Mouse (Mus musculus) E14TG2a.4 (cell line): ENCODE results near the gene Slc50a1.

Experiments
- H3K27me3 ChIP-seq: 2 replicates; pipeline ENCODE4 v1.6.1; 2014; ENCODE audit warnings: low read length, control low read depth; ENCODE audit not compliant: insufficient read depth
- H3K36me3 ChIP-seq: 2 replicates; pipeline ENCODE4 v1.6.1; 2014; ENCODE audit warnings: low read length, control low read depth; ENCODE audit not compliant: insufficient read depth
- H3K4me1 ChIP-seq: replicated peaks from 2 replicates; pipeline ENCODE4 v1.6.1; 2014; ENCODE audit warnings: low read depth, low read length, control low read depth
- H3K4me3 ChIP-seq: replicated peaks from 2 replicates; pipeline ENCODE4 v1.5.1; 2014; ENCODE audit warnings: mild to moderate bottlenecking, low read length
- H3K9me3 ChIP-seq: 2 replicates; pipeline ENCODE4 v1.6.1; 2014; ENCODE audit warnings: low read length, control low read depth
- CTCF ChIP-seq: conservative IDR thresholded peaks from 2 replicates; pipeline ENCODE4 v1.5.1; 2014; ENCODE audit warnings: low read length
- NANOG ChIP-seq: IDR thresholded peaks from 2 replicates; pipeline ENCODE4 v1.6.1; 2014; ENCODE audit warnings: borderline replicate concordance, low read length, mixed read lengths
- POU5F1 ChIP-seq: IDR thresholded peaks from 2 replicates; pipeline ENCODE4 v1.6.1; 2014; ENCODE audit warnings: low read length, borderline replicate concordance

Gene Slc50a1

DNA sequence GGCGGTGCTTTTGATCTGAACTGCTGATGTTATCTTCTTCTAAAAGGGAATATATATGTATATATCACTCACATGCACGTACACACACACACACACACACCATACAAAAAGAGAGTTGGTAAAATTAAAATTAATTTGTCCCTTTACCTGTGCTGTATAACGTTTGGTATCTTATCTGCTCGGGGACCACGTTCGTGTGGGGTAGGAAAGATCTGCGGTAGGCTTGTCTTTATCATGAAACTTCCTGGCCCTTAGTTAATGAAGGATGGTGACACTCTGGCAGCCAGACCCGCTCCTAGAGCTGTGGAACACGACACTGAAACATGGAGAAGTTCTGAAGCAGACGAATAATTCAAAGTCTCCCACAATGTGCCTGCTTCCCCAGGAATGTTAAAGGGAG lies 21.5 kb upstream of the Slc50a1 start:
- TF ChIP-seq NANOG (no peak), POU5F1 (no peak), CTCF (no peak)
- Histone ChIP-seq H3K4me1 (peaks cover 19% of the 10 kb centered on the region), H3K4me3 (no peak overlapping the region), H3K9me3 (no peaks in the 10 kb centered on the region), H3K27me3 (peaks cover 9% of the 10 kb centered on the region; the same call in 1 of the 2 replicates), H3K36me3 (no peaks in the 10 kb centered on the region)

DNA sequence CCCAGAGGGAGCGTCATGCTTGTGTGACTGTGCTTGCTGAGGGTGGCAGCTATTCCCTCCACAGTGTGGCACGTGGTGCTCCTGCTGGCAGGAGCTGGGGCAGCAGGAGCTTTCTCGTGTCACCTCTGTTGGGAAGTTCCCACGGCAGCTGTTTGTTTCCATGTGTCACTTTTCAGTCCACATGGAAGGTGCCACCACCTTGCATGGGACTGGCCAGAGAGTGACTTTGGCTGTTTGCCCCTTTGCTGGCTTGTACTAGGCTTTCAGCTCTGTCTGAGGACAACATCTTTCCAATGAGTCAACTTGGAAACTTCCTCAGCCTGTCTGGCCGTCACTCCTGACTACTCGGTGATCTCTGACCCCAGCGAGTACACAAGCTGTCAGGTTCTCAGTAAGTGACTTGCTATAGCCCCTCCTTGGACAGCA lies 18.1 kb upstream of the Slc50a1 start:
- H3K36me3 ChIP-seq, result no peaks in the 10 kb centered on the region
- TF ChIP-seq CTCF, result no peak
- no peak for TF ChIP-seq NANOG
- TF ChIP-seq POU5F1, result no peak
- peaks cover 9% of the 10 kb centered on the region for H3K27me3 ChIP-seq
- H3K9me3 ChIP-seq, result no peaks in the 10 kb centered on the region
- H3K4me3 ChIP-seq, result no peak overlapping the region
- peaks cover 52% of the 10 kb centered on the region for H3K4me1 ChIP-seq

DNA sequence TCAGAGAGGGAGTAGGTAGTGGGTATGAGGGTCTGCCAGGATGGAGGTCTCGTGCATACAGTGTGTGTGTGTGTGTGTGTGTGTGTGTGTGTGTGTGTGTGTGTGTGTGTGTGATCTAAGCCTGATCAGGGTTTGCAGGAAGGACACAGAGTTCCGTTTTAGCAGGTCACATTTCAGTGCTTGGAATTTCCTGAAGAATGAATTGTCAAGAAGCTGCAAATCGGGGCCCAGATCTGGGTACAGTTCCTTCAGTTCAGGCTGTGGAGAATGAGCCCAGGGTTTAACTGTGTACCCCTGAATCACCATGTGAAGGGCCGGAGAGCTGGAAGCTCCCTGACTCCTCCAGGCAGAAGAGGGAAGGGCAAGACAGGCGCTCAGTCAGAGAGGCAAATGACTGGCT lies 16.9 kb upstream of the Slc50a1 start:
- TF ChIP-seq NANOG, result no peak
- TF ChIP-seq CTCF, result no peak
- TF ChIP-seq POU5F1, result no peak
- H3K27me3 ChIP-seq, result peaks cover 9% of the 10 kb centered on the region
- H3K9me3 ChIP-seq, result no peaks in the 10 kb centered on the region
- H3K4me3 ChIP-seq, result 0 out of 2 replicates have a peak overlapping the region, but pooled peaks have one; percentile 41
- H3K4me1 ChIP-seq, result peaks cover 61% of the 10 kb centered on the region
- no peaks in the 10 kb centered on the region for H3K36me3 ChIP-seq

DNA sequence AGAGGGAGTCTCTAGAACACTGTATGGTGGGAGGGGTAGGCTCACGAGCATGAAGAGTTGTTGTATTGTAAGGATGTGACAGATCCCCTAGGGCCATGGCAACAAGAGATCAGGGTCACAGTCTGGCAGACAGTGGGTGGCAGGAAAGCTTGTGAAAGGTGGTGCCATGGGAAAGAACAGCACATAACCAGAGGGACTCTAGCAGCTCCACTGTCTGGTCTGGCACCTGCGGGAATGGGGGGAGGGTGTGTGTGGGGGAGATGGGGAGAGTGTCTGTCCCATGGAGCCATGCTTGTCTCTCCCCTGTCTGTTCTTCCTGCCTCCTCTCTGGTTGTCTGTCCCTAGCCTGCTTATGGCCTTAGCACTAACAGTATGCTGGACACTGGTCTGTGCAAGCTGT lies 15.2 kb upstream of the Slc50a1 start:
- TF ChIP-seq NANOG (no peak), POU5F1 (no peak), CTCF (no peak)
- H3K4me1 ChIP-seq, result peaks cover 79% of the 10 kb centered on the region
- H3K4me3 ChIP-seq, result peak overlapping the region; percentile 71
- no peaks in the 10 kb centered on the region for H3K36me3 ChIP-seq
- H3K27me3 ChIP-seq, result peaks cover 22% of the 10 kb centered on the region
- H3K9me3 ChIP-seq, result no peaks in the 10 kb centered on the region

DNA sequence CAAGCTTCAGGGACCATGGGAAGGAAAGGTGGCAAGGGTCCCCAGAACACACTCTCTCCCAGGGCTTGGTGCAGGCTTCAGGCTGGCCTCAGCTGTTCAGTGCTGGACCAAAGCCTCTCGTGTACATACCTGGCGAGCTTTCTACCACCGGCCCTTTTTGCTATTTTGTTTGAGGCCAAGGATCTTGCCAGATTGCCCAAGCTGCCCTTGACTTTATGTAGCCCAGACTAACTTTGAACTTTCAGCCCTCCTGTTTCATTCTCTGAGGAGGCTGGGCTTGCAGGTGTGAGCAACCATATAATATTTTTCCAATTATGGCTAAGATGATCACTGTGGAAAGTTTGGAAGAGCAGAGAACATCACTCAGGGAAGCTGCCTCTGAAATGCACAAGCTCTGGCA lies 13.9 kb upstream of the Slc50a1 start:
- TF ChIP-seq CTCF (no peak), NANOG (no peak), POU5F1 (no peak)
- Histone ChIP-seq H3K4me3 (no peak overlapping the region), H3K4me1 (peaks cover 89% of the 10 kb centered on the region), H3K36me3 (no peaks in the 10 kb centered on the region), H3K9me3 (no peaks in the 10 kb centered on the region), H3K27me3 (peaks cover 31% of the 10 kb centered on the region)

DNA sequence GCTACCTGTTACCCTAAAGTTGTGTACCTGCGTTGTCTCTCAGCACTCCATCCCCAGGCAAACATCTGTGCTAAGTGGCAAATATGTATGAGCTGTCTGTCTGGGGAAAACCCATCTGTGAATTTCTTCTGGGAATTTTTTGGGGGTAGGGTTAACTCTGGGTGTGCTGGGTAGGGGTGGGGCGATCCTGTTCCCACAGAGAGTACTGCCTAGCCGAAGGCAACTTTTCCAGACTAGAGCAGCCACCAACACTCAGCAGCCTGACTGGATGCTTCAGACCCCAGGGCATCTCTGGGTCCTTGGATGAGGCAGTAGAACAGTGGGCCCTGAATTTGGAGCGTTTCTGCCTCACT lies 11.9 kb upstream of the Slc50a1 start:
- H3K36me3 ChIP-seq, result no peaks in the 10 kb centered on the region
- H3K4me3 ChIP-seq, result peak overlapping the region; percentile 45; the same call in 1 of the 2 replicates
- H3K9me3 ChIP-seq, result no peaks in the 10 kb centered on the region
- TF ChIP-seq CTCF (no peak), NANOG (no peak)
- H3K27me3 ChIP-seq, result peaks cover 42% of the 10 kb centered on the region
- H3K4me1 ChIP-seq, result peaks cover 94% of the 10 kb centered on the region

DNA sequence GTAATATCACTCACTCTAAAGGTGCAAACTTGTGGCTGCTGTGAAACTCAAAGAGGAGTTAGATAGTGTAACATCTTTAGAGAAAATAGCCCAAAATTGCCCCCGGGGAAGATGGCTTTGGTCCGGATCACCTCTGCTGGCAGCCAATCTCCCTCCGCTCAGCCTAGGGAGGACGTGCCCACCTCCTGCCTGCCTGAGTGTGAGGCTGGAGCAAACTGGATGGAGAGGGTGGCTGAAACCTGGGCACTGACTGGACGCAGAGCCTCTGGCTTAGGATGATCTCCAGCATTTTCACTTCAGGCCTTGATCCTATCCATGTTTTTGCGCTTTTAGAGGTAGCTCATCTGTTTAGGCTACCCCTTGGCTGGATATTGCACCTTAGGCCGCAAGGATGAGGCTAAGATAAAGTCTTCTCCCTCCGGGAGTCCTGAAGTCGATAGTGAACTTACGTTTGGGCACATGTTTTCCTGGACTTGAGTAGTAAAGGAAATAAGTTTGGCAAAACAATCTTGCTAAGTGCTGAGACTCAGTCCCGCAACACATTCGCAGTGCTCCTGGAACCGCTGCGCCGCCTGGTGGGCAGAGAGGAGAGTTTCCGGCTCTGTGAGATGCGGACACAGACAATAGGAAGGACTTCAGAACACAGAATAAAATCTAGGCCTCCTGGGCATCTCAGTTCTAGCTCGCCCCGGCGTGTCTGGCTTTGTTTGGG lies 11.4 kb upstream of the Slc50a1 start:
- peaks cover 94% of the 10 kb centered on the region for H3K4me1 ChIP-seq
- TF ChIP-seq NANOG, result no peak
- no peak for TF ChIP-seq POU5F1
- peak; percentile 96 for TF ChIP-seq CTCF
- H3K36me3 ChIP-seq, result no peaks in the 10 kb centered on the region
- H3K27me3 ChIP-seq, result peaks cover 47% of the 10 kb centered on the region
- H3K4me3 ChIP-seq, result peak overlapping the region; percentile 80
- H3K9me3 ChIP-seq, result no peaks in the 10 kb centered on the region

DNA sequence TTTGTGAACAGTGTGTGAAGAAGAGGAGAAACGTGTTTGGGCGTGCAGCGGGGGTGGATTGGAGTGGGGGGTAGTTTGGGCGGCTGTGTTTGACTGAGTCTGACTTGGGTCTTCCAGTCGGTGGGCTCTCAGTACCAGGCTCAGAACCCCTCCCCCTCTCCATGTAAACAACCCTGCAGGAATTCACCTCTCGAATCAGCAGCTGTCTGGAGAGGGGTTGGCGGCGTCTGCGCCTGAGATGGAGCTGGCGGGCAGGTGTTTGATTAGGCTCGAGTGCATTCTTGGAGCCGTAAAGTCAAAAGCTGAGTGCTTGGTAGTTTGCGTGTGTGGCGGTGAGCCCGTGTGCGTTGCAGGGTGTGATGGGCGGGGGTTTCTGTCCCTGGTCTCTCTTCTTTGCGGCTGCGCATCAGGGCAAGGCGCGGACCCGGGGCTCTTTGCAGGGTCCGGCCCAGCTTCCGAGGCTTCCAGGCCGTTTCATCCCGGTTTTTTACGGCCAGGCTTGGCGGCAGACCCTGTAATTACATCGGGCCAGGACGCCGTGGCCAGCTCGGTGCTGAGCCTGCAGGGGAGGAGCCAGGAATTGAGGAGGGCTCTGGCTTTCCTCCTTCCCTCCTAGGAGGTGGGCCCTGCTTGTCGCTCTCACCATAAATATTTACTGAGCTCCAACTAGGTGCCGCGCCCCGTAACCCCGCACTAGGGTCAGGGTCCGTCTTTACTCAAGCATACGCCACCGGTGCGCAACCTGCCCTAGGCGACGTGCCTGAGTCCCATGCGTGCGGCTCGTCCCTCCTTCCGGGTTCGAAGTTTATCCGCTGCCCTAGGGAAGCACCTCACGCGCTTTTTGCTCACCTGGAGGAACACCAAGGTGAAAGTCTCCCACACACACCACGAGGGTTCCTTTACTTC lies 10.5 kb upstream of the Slc50a1 start, which contains the start of gene Efna1:
TSS of gene Efna1 (minus strand) at position 537 of the 906 bp plus-strand sequence.
- Histone ChIP-seq H3K36me3 (0 out of 2 replicates have a peak, but pooled peaks cover 3% of the 10 kb centered on the region), H3K9me3 (no peaks in the 10 kb centered on the region), H3K4me3 (peak within 1 kb of the TSS; percentile 80), H3K27me3 (peaks cover 55% of the 10 kb centered on the region), H3K4me1 (peaks cover 87% of the 10 kb centered on the region)
- TF ChIP-seq CTCF (no peak), POU5F1 (no peak)
